Mouse (Mus musculus) limb, embryonic 14.5 days (tissue): ENCODE data around the gene Olfr228. TPM values are rescaled to one million over a fixed set of nuclear protein-coding genes. Genes with fewer than 3 reads are reported as not detected.

Experiments used
- polyA plus RNA-seq, 2 experiments: library from polyadenylated mRNA; depleted of rRNA in 1 of 2; stranded (reverse) in 1 of 2; unstranded in 1 of 2; fragments of >200 nt; fragmentation: Nextera tagmentation in 1 of 2; extraction: Ambion mirVana in 1 of 2; gene quantifications; 2 replicates each; pipeline versions ENCODE4 v1.2.1 to v1.2.3; 2012 to 2014

Gene Olfr228
- polyA plus RNA-seq, 2 experiments = not detected

Other genes with a start within 250 kb of the Olfr228 start
- not detected in 2 replicates for gene Olfr1048, start 247.1 kb downstream of the Olfr228 start, polyA plus RNA-seq (2012; rRNA removed)
- gene Olfr1048, start 247.1 kb downstream of the Olfr228 start, polyA plus RNA-seq (2014; fragmentation: Nextera tagmentation; extraction: Ambion mirVana) = not detected in 2 replicates
- gene Olfr1049, start 229.1 kb downstream of the Olfr228 start, polyA plus RNA-seq (2012; rRNA removed) = not detected in 2 replicates
- not detected in 2 replicates for gene Olfr1049, start 229.1 kb downstream of the Olfr228 start, polyA plus RNA-seq (2014; fragmentation: Nextera tagmentation; extraction: Ambion mirVana)
- not detected in 2 replicates for gene Olfr1051, start 208.3 kb downstream of the Olfr228 start, polyA plus RNA-seq (2012; rRNA removed)
- gene Olfr1051, start 208.3 kb downstream of the Olfr228 start, polyA plus RNA-seq (2014; fragmentation: Nextera tagmentation; extraction: Ambion mirVana) = not detected in 2 replicates
- gene Olfr1052, start 194.9 kb downstream of the Olfr228 start, polyA plus RNA-seq (2012; rRNA removed) = not detected in 2 replicates
- gene Olfr1052, start 194.9 kb downstream of the Olfr228 start, polyA plus RNA-seq (2014; fragmentation: Nextera tagmentation; extraction: Ambion mirVana) = not detected in 2 replicates
- not detected in 2 replicates for gene Olfr1053, start 172.1 kb downstream of the Olfr228 start, polyA plus RNA-seq (2012; rRNA removed)
- not detected in 2 replicates for gene Olfr1053, start 172.1 kb downstream of the Olfr228 start, polyA plus RNA-seq (2014; fragmentation: Nextera tagmentation; extraction: Ambion mirVana)
- not detected in 2 replicates for gene Olfr1054, start 152.0 kb downstream of the Olfr228 start, polyA plus RNA-seq (2012; rRNA removed)
- not detected in 2 replicates for gene Olfr1054, start 152.0 kb downstream of the Olfr228 start, polyA plus RNA-seq (2014; fragmentation: Nextera tagmentation; extraction: Ambion mirVana)
- not detected in 2 replicates for gene Olfr1055, start 137.1 kb downstream of the Olfr228 start, polyA plus RNA-seq (2012; rRNA removed)
- gene Olfr1055, start 137.1 kb downstream of the Olfr228 start, polyA plus RNA-seq (2014; fragmentation: Nextera tagmentation; extraction: Ambion mirVana) = not detected in 2 replicates
- not detected in 2 replicates for gene Olfr1056, start 124.9 kb downstream of the Olfr228 start, polyA plus RNA-seq (2012; rRNA removed)
- gene Olfr1056, start 124.9 kb downstream of the Olfr228 start, polyA plus RNA-seq (2014; fragmentation: Nextera tagmentation; extraction: Ambion mirVana) = not detected in 2 replicates
- gene Olfr1057, start 109.0 kb downstream of the Olfr228 start, polyA plus RNA-seq (2012; rRNA removed) = not detected in 2 replicates
- not detected in 2 replicates for gene Olfr1057, start 109.0 kb downstream of the Olfr228 start, polyA plus RNA-seq (2014; fragmentation: Nextera tagmentation; extraction: Ambion mirVana)
- gene Olfr1058, start 98.8 kb downstream of the Olfr228 start, polyA plus RNA-seq (2012; rRNA removed) = not detected in 2 replicates
- not detected in 2 replicates for gene Olfr1058, start 98.8 kb downstream of the Olfr228 start, polyA plus RNA-seq (2014; fragmentation: Nextera tagmentation; extraction: Ambion mirVana)
- gene Olfr1061, start 73.3 kb downstream of the Olfr228 start, polyA plus RNA-seq (2012; rRNA removed) = not detected in 2 replicates
- not detected in 2 replicates for gene Olfr1061, start 73.3 kb downstream of the Olfr228 start, polyA plus RNA-seq (2014; fragmentation: Nextera tagmentation; extraction: Ambion mirVana)
- gene Olfr1062, start 60.6 kb downstream of the Olfr228 start, polyA plus RNA-seq (2012; rRNA removed) = not detected in 2 replicates
- gene Olfr1062, start 60.6 kb downstream of the Olfr228 start, polyA plus RNA-seq (2014; fragmentation: Nextera tagmentation; extraction: Ambion mirVana) = not detected in 2 replicates
- gene Olfr1065, start 36.8 kb downstream of the Olfr228 start, polyA plus RNA-seq (2012; rRNA removed) = not detected in 2 replicates
- gene Olfr1065, start 36.8 kb downstream of the Olfr228 start, polyA plus RNA-seq (2014; fragmentation: Nextera tagmentation; extraction: Ambion mirVana) = not detected in 2 replicates
- not detected in 2 replicates for gene Olfr1066, start 31.1 kb downstream of the Olfr228 start, polyA plus RNA-seq (2012; rRNA removed)
- gene Olfr1066, start 31.1 kb downstream of the Olfr228 start, polyA plus RNA-seq (2014; fragmentation: Nextera tagmentation; extraction: Ambion mirVana) = not detected in 2 replicates
- gene Olfr1076, start 21.1 kb upstream of the Olfr228 start, polyA plus RNA-seq (2012; rRNA removed) = not detected in 2 replicates
- gene Olfr1076, start 21.1 kb upstream of the Olfr228 start, polyA plus RNA-seq (2014; fragmentation: Nextera tagmentation; extraction: Ambion mirVana) = not detected in 2 replicates
- not detected in 2 replicates for gene Olfr1079, start 55.1 kb upstream of the Olfr228 start, polyA plus RNA-seq (2012; rRNA removed)
- not detected in 2 replicates for gene Olfr1079, start 55.1 kb upstream of the Olfr228 start, polyA plus RNA-seq (2014; fragmentation: Nextera tagmentation; extraction: Ambion mirVana)
- not detected in 2 replicates for gene Olfr1080, start 70.8 kb upstream of the Olfr228 start, polyA plus RNA-seq (2012; rRNA removed)
- not detected in 2 replicates for gene Olfr1080, start 70.8 kb upstream of the Olfr228 start, polyA plus RNA-seq (2014; fragmentation: Nextera tagmentation; extraction: Ambion mirVana)
- gene Olfr1082, start 111.6 kb upstream of the Olfr228 start, polyA plus RNA-seq (2012; rRNA removed) = not detected in 2 replicates
- gene Olfr1082, start 111.6 kb upstream of the Olfr228 start, polyA plus RNA-seq (2014; fragmentation: Nextera tagmentation; extraction: Ambion mirVana) = not detected in 2 replicates
- not detected in 2 replicates for gene Olfr1084, start 152.3 kb upstream of the Olfr228 start, polyA plus RNA-seq (2012; rRNA removed)
- not detected in 2 replicates for gene Olfr1084, start 152.3 kb upstream of the Olfr228 start, polyA plus RNA-seq (2014; fragmentation: Nextera tagmentation; extraction: Ambion mirVana)
- not detected in 2 replicates for gene Olfr1085, start 174.6 kb upstream of the Olfr228 start, polyA plus RNA-seq (2012; rRNA removed)
- gene Olfr1085, start 174.6 kb upstream of the Olfr228 start, polyA plus RNA-seq (2014; fragmentation: Nextera tagmentation; extraction: Ambion mirVana) = not detected in 2 replicates
- gene Olfr1086, start 192.7 kb upstream of the Olfr228 start, polyA plus RNA-seq (2012; rRNA removed) = not detected in 2 replicates
- not detected in 2 replicates for gene Olfr1086, start 192.7 kb upstream of the Olfr228 start, polyA plus RNA-seq (2014; fragmentation: Nextera tagmentation; extraction: Ambion mirVana)
- gene Olfr1087, start 211.0 kb upstream of the Olfr228 start, polyA plus RNA-seq (2012; rRNA removed) = not detected in 2 replicates
- gene Olfr1087, start 211.0 kb upstream of the Olfr228 start, polyA plus RNA-seq (2014; fragmentation: Nextera tagmentation; extraction: Ambion mirVana) = not detected in 2 replicates
- not detected in 2 replicates for gene Olfr1089, start 246.3 kb upstream of the Olfr228 start, polyA plus RNA-seq (2012; rRNA removed)
- not detected in 2 replicates for gene Olfr1089, start 246.3 kb upstream of the Olfr228 start, polyA plus RNA-seq (2014; fragmentation: Nextera tagmentation; extraction: Ambion mirVana)